Mouse (Mus musculus): Measurements from ENCODE around the gene Olfr105-ps. TPM values are rescaled to one million over a fixed set of nuclear protein-coding genes. Genes with fewer than 3 reads are reported as not detected.

Olfr105-ps gene
- not detected in 2 replicates for polyA plus RNA-seq (2016; fragmentation: Nextera tagmentation; extraction: Ambion mirVana)

DNA sequence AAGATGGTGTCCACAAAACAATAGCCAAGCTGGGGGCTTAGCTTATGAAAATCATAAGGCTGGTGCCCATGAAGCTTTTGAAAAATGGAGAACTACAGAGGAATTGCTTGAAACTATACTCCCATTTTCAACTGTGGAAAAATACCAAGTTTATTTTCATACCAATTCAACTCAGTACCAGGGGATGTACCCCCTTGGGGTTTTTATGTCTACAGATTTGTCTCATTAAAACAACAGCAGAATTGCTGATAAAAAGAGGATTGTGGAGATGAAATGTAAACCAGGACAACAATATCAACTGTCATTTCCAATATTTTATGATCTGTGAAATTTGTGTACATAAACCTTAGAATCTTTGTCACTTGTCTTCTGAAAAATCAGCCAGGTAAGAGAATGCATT, at the start of gene Olfr105-ps:
Olfr105-ps (plus strand) TSS at position 301 of the 400 bp plus-strand sequence.
- Histone ChIP-seq H3K9me3 (replicated peaks) (no peaks in the 10 kb centered on the region), H3K27me3 (ENCODE audit: low read depth, poor library complexity, severe bottlenecking) (no peaks in the 10 kb centered on the region), H3K4me3 (no peak within 1 kb of the TSS), H3K4me1 (no peaks in the 10 kb centered on the region), H3K36me3 (no peaks in the 10 kb centered on the region), H3K27ac (replicated peaks) (no peak within 1 kb of the TSS)
- DNase-seq (ENCODE audit: low spot score): no peak

DNA sequence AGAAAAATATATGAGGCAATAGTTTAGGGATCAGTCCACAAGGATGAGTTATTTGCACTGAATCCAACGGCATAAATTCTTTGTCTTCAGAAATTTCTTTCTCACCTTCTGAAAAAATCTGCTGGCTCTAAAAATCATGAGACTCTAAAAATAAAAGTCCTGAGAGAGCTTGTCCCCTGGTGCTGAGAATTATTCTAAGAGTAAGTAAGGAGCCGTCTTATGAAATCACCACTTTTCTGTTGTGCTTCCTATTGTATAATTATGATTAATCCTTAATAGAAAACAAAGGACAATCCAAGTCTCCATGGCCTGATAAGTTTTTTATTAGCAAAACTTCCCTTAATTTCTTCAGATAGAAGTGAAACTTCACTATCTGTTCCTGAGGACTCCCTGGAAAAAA, 39.2 kb upstream of the Olfr105-ps start, which contains the start of gene Olfr103:
Olfr103 (minus strand) TSS at position 101 of the 400 bp plus-strand sequence.
- no peaks in the 10 kb centered on the region for H3K36me3 ChIP-seq
- no peak for DNase-seq (ENCODE audit: low spot score)
- H3K27me3 ChIP-seq (ENCODE audit: low read depth, poor library complexity, severe bottlenecking): no peaks in the 10 kb centered on the region
- H3K9me3 ChIP-seq (replicated peaks): no peaks in the 10 kb centered on the region
- WGBS: 93% methylated on average over 2 of the region's 2 CpGs
- no peaks in the 10 kb centered on the region for H3K4me1 ChIP-seq
- H3K4me3 ChIP-seq: no peak within 1 kb of the TSS
- no peak within 1 kb of the TSS for H3K27ac ChIP-seq (replicated peaks)

DNA sequence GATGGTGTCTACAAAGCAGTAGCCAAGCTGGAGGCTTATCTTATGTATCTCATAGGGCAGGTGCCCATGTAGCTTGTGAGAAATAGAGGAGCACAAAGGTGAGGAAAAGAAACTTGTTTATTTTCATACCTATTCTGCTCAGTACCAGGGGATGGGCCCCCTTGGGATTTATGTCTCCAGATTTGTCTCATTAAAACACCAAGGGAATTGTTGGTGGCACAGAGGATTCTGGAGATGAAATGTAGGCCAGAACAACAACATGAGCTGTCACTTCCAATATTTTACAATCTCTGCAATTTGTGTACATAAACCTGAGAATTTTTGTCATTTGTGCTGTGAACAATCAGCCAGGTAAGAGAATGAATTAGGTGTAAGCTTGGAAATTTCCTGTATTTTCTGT, 19.6 kb upstream of the Olfr105-ps start, which contains the start of gene Olfr104-ps:
Olfr104-ps (plus strand) TSS at position 301 of the 400 bp plus-strand sequence.
- Histone ChIP-seq H3K9me3 (replicated peaks) (no peaks in the 10 kb centered on the region), H3K4me3 (no peak within 1 kb of the TSS), H3K4me1 (no peaks in the 10 kb centered on the region), H3K36me3 (no peaks in the 10 kb centered on the region), H3K27ac (replicated peaks) (no peak within 1 kb of the TSS), H3K27me3 (ENCODE audit: low read depth, poor library complexity, severe bottlenecking) (no peaks in the 10 kb centered on the region)
- no peak for DNase-seq (ENCODE audit: low spot score)

DNA sequence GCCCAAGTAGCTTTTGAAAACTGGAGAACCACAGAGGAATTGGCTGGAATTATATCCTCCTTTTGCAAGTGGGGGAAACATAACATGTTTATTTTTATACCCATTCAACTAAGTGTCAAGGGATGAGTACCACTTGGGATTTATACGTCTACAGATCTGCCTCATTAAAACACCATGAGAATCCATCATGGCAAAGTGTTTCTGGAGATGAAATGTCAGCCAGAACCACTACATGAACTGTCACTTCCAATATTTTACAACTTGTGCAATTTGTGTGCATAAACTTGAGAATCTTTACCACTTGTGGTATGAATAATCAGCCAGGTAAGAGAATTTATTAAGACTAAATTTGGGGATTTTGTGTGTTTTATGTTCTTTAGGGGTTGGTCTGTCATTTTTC, 11.3 kb downstream of the Olfr105-ps start, which contains the start of gene Olfr106-ps:
Olfr106-ps (plus strand) TSS at position 301 of the 400 bp plus-strand sequence.
- no peak for DNase-seq (ENCODE audit: low spot score)
- WGBS: 84% methylated on average over 1 of the region's 1 CpGs
- H3K36me3 ChIP-seq: no peaks in the 10 kb centered on the region
- H3K4me3 ChIP-seq: no peak within 1 kb of the TSS
- H3K27me3 ChIP-seq (ENCODE audit: low read depth, poor library complexity, severe bottlenecking): no peaks in the 10 kb centered on the region
- H3K27ac ChIP-seq (replicated peaks): no peak within 1 kb of the TSS
- no peaks in the 10 kb centered on the region for H3K4me1 ChIP-seq
- H3K9me3 ChIP-seq (replicated peaks): no peaks in the 10 kb centered on the region

DNA sequence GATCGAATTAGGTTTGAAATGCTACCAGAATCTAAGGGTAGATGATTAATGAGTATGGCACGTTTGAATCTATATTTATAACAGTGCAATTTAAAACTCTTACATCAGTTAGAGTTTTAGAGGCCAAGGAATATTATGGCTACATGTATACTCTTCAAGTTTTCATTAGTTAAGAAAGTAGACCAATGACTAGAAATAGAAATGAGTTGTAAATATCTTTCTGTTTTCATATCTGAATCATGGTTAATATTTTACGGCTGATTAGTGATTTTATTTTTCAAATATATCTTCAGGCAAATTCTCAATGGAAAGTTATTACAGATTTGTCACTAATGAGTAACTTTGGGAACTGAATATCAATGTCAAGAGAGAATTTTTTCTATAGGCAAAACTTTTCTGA, 20.1 kb downstream of the Olfr105-ps start, which contains the start of gene Olfr107:
Olfr107 (plus strand) TSS at position 301 of the 400 bp plus-strand sequence.
- Histone ChIP-seq H3K4me1 (no peaks in the 10 kb centered on the region), H3K27me3 (ENCODE audit: low read depth, poor library complexity, severe bottlenecking) (no peaks in the 10 kb centered on the region), H3K36me3 (no peaks in the 10 kb centered on the region), H3K4me3 (no peak within 1 kb of the TSS), H3K27ac (replicated peaks) (no peak within 1 kb of the TSS), H3K9me3 (replicated peaks) (no peaks in the 10 kb centered on the region)
- no peak for DNase-seq (ENCODE audit: low spot score)
- WGBS: 85% methylated on average over 3 of the region's 3 CpGs

DNA sequence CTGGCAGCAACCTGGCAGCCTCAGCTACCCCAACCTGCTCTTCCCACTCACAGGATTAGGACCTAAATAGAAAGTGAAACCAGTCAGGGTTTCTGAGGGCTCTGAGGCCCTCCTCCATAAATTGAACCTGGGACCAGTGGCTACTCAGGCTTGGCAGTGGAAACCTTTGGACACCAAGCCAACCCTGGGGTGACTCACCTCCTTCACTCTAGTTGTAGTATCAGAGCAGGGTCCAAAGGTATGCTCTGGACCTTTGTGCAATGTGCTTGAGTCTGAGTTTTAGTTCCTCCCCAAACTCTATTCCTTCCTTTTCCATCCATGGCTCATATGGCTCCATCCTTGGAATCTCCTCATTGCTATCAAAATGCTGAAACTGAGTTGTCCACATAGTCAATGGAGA, 34.5 kb downstream of the Olfr105-ps start:
- Histone ChIP-seq H3K36me3 (no peaks in the 10 kb centered on the region), H3K27ac (replicated peaks) (no peak overlapping the region), H3K27me3 (ENCODE audit: low read depth, poor library complexity, severe bottlenecking) (no peaks in the 10 kb centered on the region), H3K4me1 (no peaks in the 10 kb centered on the region), H3K4me3 (no peak overlapping the region), H3K9me3 (replicated peaks) (peaks cover 8% of the 10 kb centered on the region; the same call in 1 of the 2 replicates)
- no peak for DNase-seq (ENCODE audit: low spot score)

Other genes with a start within 250 kb of the Olfr105-ps start
- not detected in 2 replicates for gene Olfr93, start 217.5 kb upstream of the Olfr105-ps start, polyA plus RNA-seq (2016; fragmentation: Nextera tagmentation; extraction: Ambion mirVana)
- not detected in 2 replicates for gene Ubd, start 185.1 kb upstream of the Olfr105-ps start, polyA plus RNA-seq (2016; fragmentation: Nextera tagmentation; extraction: Ambion mirVana)
- not detected in 2 replicates for gene Olfr94, start 178.0 kb upstream of the Olfr105-ps start, polyA plus RNA-seq (2016; fragmentation: Nextera tagmentation; extraction: Ambion mirVana)
- gene Olfr95, start 165.9 kb upstream of the Olfr105-ps start, polyA plus RNA-seq (2016; fragmentation: Nextera tagmentation; extraction: Ambion mirVana): not detected in 2 replicates
- not detected in 2 replicates for gene Olfr96, start 158.9 kb upstream of the Olfr105-ps start, polyA plus RNA-seq (2016; fragmentation: Nextera tagmentation; extraction: Ambion mirVana)
- gene Olfr97, start 141.7 kb upstream of the Olfr105-ps start, polyA plus RNA-seq (2016; fragmentation: Nextera tagmentation; extraction: Ambion mirVana): not detected in 2 replicates
- gene Olfr98, start 115.3 kb upstream of the Olfr105-ps start, polyA plus RNA-seq (2016; fragmentation: Nextera tagmentation; extraction: Ambion mirVana): not detected in 2 replicates
- 1.8 and 2.1 TPM in 2 replicates for gene H2-M3, start 108.8 kb upstream of the Olfr105-ps start, polyA plus RNA-seq (2016; fragmentation: Nextera tagmentation; extraction: Ambion mirVana)
- not detected in 2 replicates for gene Olfr99, start 95.6 kb upstream of the Olfr105-ps start, polyA plus RNA-seq (2016; fragmentation: Nextera tagmentation; extraction: Ambion mirVana)
- not detected in 2 replicates for gene Olfr101, start 74.7 kb upstream of the Olfr105-ps start, polyA plus RNA-seq (2016; fragmentation: Nextera tagmentation; extraction: Ambion mirVana)
- gene Olfr102, start 62.0 kb upstream of the Olfr105-ps start, polyA plus RNA-seq (2016; fragmentation: Nextera tagmentation; extraction: Ambion mirVana): not detected in 2 replicates
- not detected in 2 replicates for gene Olfr103, start 39.3 kb upstream of the Olfr105-ps start, polyA plus RNA-seq (2016; fragmentation: Nextera tagmentation; extraction: Ambion mirVana)
- gene Olfr104-ps, start 19.5 kb upstream of the Olfr105-ps start, polyA plus RNA-seq (2016; fragmentation: Nextera tagmentation; extraction: Ambion mirVana): not detected in 2 replicates
- gene Olfr106-ps, start 11.4 kb downstream of the Olfr105-ps start, polyA plus RNA-seq (2016; fragmentation: Nextera tagmentation; extraction: Ambion mirVana): not detected in 2 replicates
- gene Olfr107, start 20.2 kb downstream of the Olfr105-ps start, polyA plus RNA-seq (2016; fragmentation: Nextera tagmentation; extraction: Ambion mirVana): not detected in 2 replicates
- not detected in 2 replicates for gene Olfr108, start 66.4 kb downstream of the Olfr105-ps start, polyA plus RNA-seq (2016; fragmentation: Nextera tagmentation; extraction: Ambion mirVana)
- not detected in 2 replicates for gene Olfr109, start 79.9 kb downstream of the Olfr105-ps start, polyA plus RNA-seq (2016; fragmentation: Nextera tagmentation; extraction: Ambion mirVana)
- gene H2-M2, start 104.5 kb downstream of the Olfr105-ps start, polyA plus RNA-seq (2016; fragmentation: Nextera tagmentation; extraction: Ambion mirVana): not detected in 2 replicates
- gene Olfr110, start 113.4 kb downstream of the Olfr105-ps start, polyA plus RNA-seq (2016; fragmentation: Nextera tagmentation; extraction: Ambion mirVana): not detected in 2 replicates
- not detected in 2 replicates for gene Olfr111, start 129.0 kb downstream of the Olfr105-ps start, polyA plus RNA-seq (2016; fragmentation: Nextera tagmentation; extraction: Ambion mirVana)
- not detected in 2 replicates for gene Olfr112, start 190.4 kb downstream of the Olfr105-ps start, polyA plus RNA-seq (2016; fragmentation: Nextera tagmentation; extraction: Ambion mirVana)
- gene Olfr113, start 198.6 kb downstream of the Olfr105-ps start, polyA plus RNA-seq (2016; fragmentation: Nextera tagmentation; extraction: Ambion mirVana): not detected in 2 replicates
- not detected in 2 replicates for gene Olfr114, start 213.7 kb downstream of the Olfr105-ps start, polyA plus RNA-seq (2016; fragmentation: Nextera tagmentation; extraction: Ambion mirVana)
- not detected in 2 replicates for gene Olfr115, start 248.1 kb downstream of the Olfr105-ps start, polyA plus RNA-seq (2016; fragmentation: Nextera tagmentation; extraction: Ambion mirVana)
- gene Olfr116, start 248.2 kb downstream of the Olfr105-ps start, polyA plus RNA-seq (2016; fragmentation: Nextera tagmentation; extraction: Ambion mirVana): not detected in 2 replicates